Mouse (Mus musculus): ENCODE data around the gene Zpbp2. TPM values are rescaled to one million over a fixed set of nuclear protein-coding genes. Genes with fewer than 3 reads are reported as not detected.
A peak's percentile ranks its signal among the peaks of the same experiment; 100 is the strongest.

Gene Zpbp2
- total RNA-seq, 2 experiments from 2014 or later, result not detected

DNA sequence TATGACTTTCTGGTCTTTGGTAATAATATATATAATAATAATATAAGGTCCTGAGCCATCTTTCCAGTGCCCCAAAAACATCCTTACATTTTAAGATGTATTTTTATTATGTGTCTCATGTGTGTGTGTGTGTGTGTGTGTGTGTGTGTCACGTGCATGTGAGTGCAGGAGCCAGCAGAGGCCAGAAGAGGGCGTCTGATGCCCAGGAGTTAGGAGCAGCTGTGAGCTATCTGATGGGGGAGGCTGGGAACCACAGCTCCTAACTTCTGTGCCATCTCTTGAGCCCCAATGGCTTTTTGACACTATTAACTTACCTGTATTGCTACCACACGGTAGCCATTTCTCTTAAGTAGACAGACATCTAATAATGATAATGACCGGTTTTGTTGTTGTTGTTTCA is 3.1 kb downstream of the Zpbp2 start:
- DNase-seq (ENCODE audit: extremely low spot score in 1 of 2, low spot score in 1 of 2), result no peak

DNA sequence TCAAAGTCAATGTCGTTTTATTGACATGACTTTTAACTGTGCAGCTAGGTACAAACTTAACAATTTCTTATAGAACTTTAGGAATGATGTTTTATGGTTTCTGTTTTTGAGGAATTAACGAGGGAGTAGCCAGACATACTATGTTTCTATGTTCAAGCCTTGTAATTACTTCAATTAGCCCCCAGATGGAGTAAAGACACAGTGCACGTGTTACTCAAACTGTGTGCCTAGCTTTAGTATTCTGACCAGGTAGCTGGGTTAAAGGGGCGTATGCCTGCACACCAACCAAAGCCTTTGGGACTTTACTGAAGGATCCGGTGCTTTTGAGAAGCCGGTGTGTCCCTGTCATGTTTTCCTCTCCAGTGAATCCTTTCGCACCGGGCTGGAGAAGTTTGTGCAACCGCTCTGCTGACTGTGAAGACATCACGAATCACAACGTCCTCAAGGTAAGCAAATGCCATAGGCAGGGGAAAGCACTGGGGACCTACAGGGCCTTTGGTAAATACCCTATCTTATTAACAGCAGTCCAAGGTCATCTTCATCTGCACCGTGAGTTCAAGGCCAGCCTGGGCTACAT is 4.3 kb downstream of the Zpbp2 start:
- DNase-seq (ENCODE audit: extremely low spot score in 1 of 2, low spot score in 1 of 2), result no peak

DNA sequence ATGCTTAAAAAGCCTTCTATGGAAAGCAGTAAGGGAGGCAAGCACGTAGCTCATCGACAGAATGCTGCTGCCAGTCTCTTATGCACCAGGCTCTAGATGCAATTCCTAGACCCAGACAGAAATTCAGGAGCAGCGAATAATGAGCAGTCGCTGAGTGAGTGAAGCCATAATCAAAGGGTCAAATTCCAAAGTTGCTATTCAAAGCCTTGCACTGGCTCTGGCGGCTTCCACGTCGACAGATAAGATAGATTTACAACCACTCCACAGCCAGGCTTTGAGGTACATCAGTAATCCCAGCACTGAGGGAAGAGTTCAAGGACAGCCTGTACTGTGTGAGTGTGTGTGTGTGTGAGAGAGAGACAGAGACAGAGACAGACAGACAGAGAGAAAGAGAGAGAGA is 10.0 kb downstream of the Zpbp2 start:
- no peak for DNase-seq (ENCODE audit: extremely low spot score in 1 of 2, low spot score in 1 of 2)

DNA sequence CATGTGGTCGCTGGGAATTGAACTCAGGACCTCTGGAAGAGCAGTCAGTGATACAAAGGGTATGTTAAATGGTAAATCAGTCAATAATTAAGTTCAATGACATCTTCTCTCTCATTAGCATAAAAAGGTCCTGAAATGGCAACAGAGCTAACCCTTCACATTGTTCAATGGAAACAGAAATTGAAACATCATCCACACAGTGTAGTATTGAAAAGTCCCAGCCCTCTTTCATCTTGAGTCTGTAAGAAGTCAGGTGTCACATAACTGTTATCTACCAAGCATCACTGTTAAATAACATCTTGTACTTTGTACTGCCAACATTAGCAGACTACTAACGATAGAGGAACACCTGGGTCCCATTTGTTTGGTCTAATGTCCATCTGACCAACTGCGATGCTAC is 12.1 kb downstream of the Zpbp2 start:
- DNase-seq (ENCODE audit: extremely low spot score in 1 of 2, low spot score in 1 of 2), result no peak

DNA sequence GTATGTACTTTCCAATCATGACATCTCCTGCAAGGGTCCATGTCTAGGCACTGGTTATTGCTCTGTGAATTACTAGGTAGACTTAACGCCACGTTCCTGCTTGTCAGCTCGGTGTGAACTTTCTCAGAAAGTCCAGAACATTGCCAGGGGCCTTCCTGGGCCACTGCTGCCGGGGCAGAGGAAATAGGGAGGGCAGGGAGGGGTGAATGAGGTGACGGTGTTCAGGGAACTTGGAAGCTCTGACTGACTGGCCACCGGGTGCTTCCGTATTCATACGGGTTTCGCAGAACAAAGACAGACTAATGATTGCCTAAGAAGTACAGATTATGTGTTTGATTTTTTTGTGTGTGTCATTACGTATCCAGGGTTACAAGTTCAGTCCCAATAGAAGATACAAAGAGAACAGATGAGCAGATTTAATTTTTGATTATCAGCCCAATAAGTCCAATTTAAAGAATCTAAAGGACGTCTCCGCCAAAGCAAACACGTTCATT is 13.1 kb downstream of the Zpbp2 start:
- DNase-seq (ENCODE audit: extremely low spot score in 1 of 2, low spot score in 1 of 2), result no peak

DNA sequence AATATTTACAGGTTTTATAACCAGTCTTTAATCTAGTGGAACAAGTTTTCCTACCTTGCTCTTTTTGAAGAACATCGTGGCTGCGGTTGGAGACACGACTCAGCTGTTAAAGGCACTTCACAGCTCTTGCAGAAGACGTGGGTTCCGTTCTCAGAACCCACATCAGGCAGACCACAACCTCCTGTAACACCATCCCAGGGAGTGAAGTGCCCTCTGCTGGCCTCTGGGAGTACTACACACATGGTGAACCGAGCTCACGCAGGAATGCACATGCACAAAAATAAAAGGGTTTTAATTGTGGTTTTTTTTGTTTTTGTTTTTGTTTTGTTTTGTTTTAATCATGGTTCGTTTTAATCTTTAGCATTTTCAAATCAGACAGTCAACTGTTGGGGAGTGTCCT is 17.4 kb downstream of the Zpbp2 start:
- DNase-seq (ENCODE audit: extremely low spot score in 1 of 2, low spot score in 1 of 2), result no peak

DNA sequence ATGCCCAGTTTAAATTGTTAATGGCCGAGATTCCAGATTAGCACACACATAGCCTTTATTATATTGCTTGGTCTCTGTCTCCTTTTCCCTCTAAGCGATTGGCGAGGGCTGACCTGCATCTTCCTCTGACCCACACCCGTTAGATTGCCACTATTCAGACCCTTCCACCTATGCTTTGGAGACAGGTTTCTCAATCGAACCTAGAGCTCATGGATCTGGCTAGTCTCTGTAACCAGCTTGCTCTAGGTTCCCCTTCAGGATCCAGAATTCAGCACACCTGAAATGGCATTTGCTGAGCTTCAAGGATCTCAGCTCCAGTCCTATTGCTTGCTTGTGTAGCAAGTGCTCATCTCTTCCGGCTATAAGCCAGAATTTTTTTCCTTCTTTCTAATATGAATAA is 18.6 kb downstream of the Zpbp2 start:
- DNase-seq (ENCODE audit: extremely low spot score in 1 of 2, low spot score in 1 of 2), result no peak

DNA sequence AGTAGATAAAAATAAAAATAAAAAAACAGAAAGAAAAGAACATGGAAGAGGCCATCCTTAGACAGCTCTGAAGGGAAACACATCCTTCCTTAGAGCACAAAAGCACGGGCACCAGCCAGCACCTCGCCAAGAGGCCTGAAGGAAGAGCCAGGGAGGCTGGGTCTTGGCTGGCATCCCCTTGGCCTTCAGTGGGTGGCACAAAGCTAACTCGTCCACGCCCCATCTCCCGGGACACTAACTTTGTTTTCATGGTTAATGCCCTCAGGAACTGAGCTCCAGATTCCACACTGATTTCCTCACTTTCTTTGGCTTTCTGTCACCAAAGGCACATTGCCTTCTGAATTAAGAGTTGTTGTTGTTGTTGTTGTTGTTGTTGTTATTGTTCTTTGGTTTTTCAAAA is 26.9 kb downstream of the Zpbp2 start:
- DNase-seq (ENCODE audit: extremely low spot score in 1 of 2, low spot score in 1 of 2), result no peak

DNA sequence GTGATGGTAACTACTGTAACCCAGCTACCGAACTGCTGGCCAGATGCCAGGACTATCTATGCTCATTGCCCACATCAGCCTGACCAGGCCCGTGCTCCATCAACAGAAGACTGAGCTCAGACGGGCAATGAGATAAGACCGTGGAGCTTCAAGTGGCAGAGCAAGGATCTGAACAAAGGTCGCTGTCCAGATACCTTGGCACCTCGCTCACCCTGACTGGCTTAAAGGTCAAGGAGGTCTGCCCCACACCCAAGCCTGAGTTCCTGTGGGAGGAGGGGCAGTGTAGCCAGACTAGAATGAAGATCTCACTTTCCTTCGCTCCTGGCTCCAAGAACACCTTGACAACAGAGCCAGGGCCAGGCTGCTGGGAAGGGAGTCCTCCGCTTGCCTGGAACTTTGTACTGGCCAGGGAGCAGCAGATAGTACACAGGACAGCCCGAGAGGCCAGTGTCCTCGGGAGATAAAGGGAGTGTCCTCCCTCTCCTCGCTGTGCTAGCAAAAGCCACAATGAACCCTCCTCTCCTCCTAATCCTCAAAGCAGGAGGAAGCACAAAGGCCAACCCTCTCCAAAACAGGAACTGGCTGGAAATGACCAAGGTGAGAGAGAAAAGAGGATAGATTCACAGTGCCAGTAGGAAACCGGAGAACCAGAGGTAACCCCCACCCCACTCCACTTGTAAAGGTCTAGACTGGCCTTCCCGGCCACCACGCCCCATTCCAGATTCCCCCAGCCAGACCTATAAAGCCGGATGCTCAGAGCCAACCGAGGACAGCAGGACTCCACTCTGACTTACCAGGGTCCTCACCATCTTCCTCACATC is 29.6 kb downstream of the Zpbp2 start:
- no peak for DNase-seq (ENCODE audit: extremely low spot score in 1 of 2, low spot score in 1 of 2)

DNA sequence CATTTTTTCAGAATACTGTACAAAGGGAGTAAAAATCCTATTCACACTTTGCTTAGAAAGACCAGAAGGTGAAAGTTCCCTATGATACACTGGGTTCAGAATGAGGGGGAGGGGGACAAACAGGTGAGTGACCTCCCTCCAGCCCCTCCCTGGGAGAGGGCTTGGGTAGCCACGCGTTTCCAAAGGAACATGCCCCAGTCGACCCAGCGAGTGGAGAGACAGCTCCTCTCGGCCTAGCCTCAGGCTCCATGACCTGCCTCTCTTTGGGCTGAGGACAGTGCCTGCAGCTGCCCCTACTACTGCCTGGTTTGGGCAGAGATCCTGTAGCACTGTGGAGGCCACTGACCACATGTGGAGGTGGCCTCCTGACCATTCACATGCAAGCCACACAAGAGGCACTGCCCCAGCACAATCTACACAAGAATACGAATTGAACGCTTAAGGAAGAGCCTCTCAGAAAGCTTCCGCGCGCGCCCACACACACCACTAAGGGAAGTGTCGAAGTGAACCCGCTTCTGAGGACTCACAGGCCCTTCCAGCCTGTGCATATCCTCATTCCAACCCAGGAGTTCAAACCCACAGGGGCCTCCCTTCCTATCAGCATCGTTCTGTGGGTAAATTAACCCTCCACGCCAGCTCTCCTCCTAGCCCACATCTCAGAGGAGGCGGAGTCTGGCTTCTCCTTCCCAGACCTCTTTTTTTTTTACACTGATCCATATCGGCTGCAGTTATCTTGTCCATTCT is 30.6 kb downstream of the Zpbp2 start:
- DNase-seq (ENCODE audit: extremely low spot score in 1 of 2, low spot score in 1 of 2), result no peak

DNA sequence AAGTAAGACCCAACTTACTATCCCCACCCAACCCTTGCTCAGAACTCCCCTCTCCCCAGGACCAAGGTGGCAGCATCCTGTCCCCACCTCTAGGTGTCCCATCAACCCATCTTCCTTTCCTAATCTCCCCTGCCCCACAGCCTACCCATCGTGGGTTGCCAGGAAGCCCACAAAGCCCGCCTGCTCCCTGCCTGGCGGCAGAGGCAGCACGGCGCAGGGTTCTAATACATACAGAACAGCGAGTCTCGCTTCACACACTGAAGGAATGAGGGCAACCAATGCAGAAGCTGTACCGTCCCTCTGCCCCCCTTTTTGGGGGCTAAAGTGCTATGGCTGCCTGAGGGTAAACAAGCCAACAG is 31.1 kb downstream of the Zpbp2 start:
- DNase-seq (ENCODE audit: extremely low spot score in 1 of 2, low spot score in 1 of 2), result no peak

DNA sequence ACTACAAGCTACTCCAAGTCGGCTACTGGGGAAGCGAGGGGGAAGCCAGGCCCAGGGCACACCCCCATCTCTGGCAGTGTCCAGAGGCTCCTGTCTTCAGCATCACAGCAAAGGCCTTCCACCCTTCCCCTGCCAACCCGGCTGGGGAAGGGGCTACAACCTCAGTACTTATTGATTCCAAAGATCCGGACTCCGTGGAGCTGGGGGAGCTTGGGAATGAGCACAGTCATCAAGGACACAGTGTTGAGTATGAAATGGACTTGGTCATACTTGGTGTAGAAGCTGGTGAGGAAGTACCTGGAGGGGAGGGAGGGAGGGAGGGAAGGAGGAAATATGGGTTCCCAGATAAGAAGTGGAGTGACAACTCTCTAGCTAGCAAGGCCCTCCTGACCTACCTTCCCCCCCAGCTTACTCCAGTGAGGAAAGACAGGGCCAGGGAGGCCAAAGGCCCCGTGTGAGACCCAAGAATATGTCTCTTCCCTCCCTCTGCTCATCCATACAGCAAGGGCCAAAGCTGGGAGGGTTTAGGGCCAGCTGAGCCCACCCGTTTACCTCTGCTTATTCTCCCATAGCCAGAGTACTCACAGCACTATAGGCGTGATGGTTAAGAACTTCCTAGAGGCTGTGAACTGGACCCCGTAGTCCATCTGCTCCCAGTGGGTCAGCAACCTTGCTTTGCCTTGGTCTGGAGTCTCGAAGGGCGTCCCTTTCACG is 31.8 kb downstream of the Zpbp2 start:
- no peak for DNase-seq (ENCODE audit: extremely low spot score in 1 of 2, low spot score in 1 of 2)

DNA sequence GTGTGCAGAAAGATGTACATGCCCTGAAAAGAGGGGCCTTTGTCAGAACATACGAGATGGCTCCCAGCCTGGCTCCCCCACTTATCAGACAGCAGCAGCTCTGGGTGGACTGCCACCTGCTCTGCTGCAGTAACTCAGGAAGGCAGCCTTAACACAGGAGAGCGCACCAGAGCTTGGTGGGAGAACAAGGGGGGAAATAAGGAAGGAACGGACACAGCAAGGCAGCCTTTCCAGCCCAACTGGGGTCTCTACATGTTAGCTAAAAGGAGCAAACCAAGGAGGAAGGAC is 32.3 kb downstream of the Zpbp2 start:
- DNase-seq (ENCODE audit: extremely low spot score in 1 of 2, low spot score in 1 of 2), result no peak

DNA sequence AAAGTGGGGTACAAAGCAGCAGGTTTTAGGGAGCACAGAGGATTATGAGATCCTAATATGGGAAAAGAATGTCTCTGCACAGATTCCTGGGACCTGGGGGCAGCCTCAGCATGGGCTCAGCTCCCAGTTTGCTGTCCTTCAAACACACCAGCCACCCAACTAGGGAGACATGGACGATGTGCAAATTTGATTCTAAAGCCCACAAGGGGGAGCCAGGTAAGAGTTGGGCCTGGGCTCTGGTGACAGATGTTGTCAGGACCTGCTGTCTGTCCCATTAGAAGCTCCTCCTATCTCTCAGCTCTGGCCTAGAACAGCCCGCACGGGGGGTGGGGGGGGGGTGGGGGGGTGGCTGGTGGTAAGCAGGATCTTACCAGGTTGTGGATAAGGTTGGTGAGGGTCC is 32.7 kb downstream of the Zpbp2 start:
- no peak for DNase-seq (ENCODE audit: extremely low spot score in 1 of 2, low spot score in 1 of 2)

DNA sequence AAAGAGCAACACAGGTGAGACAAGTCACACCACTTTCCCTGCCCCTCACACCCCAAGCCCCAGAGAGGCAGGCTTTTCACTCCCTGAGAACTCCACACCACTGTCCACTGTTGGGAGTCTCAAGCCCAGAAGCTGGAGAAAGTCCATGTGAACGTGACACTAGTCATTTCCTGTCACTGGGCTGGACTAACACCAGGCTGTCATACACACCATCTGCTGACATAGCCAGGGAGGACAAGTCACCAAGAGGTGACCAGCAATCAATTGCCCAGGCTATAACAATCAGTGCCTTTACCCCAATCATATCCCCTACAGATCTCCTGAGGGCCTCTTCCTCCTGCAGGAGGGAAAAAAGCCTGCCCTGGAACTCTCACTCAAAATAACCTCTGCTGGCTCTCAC is 33.2 kb downstream of the Zpbp2 start:
- no peak for DNase-seq (ENCODE audit: extremely low spot score in 1 of 2, low spot score in 1 of 2)

DNA sequence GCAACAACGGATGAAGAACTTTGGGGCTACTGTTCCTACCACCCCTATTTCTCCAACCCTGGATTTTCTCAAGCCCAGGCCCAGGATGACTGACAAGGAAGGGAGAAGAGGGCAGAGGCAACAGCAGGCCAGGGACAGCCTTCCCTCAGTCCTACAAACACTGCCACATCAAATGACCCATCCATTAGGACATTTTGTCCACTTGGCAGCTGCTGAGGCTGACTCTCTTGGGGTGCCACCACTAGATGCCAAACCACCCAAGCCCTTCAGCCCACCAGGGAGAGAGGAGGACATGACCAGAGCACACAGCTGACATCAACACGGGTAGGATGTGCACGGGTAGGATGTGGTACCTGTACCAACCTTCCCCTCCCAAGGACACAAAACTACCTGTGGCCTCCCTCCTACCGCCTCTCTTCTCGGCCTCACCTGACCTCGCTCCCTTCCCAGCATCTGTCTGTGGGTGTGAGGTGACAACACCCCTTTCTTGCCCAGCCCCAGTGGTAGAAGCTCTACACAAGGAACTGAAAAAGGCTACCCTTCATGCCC is 33.8 kb downstream of the Zpbp2 start:
- DNase-seq (ENCODE audit: extremely low spot score in 1 of 2, low spot score in 1 of 2), result no peak

DNA sequence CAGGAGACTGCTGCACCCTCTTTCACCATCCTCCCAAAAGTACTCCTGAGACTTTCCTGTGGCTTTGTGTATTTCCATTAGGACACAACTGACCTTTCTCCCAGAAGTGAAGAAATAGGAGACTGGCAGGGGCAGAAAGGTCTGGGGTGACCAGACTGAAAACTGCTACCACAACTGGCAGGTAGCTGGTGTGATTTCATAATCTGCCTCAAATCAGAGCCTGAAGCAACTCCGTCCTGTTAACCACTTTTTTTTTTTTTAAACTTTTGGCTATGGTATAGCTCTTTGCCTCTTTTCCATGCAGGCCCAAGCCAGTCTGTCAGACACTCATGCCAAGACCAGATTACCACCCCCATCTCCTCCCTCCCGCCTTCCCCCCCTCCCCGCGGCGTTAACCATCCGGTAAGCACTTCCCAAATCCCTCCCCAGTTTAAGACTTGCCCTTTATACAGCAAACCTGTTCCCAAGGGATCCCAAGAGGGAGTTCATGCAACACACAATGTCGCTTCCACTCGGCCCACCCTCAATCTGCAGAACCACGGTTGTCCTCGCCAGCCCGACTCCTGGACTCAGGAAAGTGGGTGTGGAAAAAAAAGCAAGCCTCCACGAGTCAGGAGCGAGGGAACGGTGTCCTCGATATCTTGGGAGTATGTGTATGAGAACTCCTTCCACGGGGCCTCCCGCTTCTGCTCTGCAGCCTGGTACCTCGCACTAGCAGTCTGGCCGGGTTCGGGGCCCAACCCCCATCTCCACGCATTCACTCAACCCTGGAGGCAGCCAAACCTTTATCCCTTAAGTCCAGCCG is 35.4 kb downstream of the Zpbp2 start:
- no peak for DNase-seq (ENCODE audit: extremely low spot score in 1 of 2, low spot score in 1 of 2)

DNA sequence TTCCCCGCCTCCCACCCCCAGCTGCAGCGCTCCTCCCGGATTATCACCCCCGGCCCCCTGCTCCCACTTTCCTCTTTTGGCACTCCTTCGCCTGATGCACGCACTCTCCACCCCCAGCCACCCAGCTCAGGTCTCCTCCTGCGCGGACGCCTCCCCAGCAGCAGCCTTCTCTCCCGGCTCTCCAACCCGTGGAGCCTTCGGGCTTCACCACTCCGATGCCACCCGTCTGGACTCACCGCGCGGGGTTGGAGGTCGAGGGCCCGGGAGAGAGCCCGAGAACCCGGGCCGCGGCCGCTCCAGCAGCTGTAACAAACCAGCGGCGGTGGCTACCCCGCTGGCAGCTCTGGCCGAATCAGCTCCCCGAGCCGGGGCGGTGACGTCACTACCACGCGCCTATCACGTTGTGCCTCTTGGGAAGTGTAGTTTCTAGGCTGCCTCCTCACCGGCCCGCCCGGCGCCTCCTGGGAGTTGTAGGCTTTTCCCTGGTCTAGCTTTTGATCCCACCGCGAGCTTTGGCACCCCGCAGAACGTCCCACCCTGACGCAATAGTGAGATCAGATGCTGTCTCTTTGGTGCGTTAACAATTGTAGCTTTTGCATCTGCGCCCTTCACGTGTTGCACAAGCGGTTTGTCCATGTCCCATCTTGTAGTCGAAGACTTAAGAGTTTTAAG is 36.1 kb downstream of the Zpbp2 start, which contains the start of gene Ormdl3:
TSS of gene Ormdl3 (minus strand) at position 477 of the 672 bp plus-strand sequence.
- DNase-seq (ENCODE audit: extremely low spot score in 1 of 2, low spot score in 1 of 2), result peak; percentile 97
